Mouse (Mus musculus) heart, adult 2 months (tissue): ENCODE measurements around the gene Magel2. TPM values are rescaled to one million over a fixed set of nuclear protein-coding genes. Genes with fewer than 3 reads are reported as not detected.

Source experiments
- DNase-seq, 2 experiments: peaks; one replicate each; pipeline ENCODE4 v3.0.0; 2021
- H3K27ac ChIP-seq: fragments of 200-600 bp; 2 replicates; pipeline ENCODE4 v1.8.1; 2022
- H3K27me3 ChIP-seq: fragments of 200-500 bp; 2 replicates; pipeline ENCODE4 v1.6.1; 2012; ENCODE audit warnings: mild to moderate bottlenecking, low read length, inconsistent platforms, mixed read lengths; ENCODE audit not compliant: control insufficient read depth, insufficient read depth
- H3K36me3 ChIP-seq: fragments of 200-500 bp; 2 replicates; pipeline ENCODE4 v1.6.1; 2012; ENCODE audit warnings: low read length, inconsistent platforms; ENCODE audit not compliant: control insufficient read depth, insufficient read depth
- H3K4me1 ChIP-seq: fragments of 200-500 bp; 2 replicates; pipeline ENCODE4 v1.6.1; 2011; ENCODE audit warnings: low read length; ENCODE audit not compliant: control insufficient read depth, insufficient read depth
- H3K4me3 ChIP-seq: fragments of 200-600 bp; 2 replicates; pipeline ENCODE4 v1.8.1; 2022
- H3K79me2 ChIP-seq: fragments of 200-500 bp; replicated peaks from 2 replicates; pipeline ENCODE4 v1.6.1; 2012; ENCODE audit warnings: mild to moderate bottlenecking, inconsistent platforms, low read length, moderate library complexity, mixed read lengths; ENCODE audit not compliant: control insufficient read depth, insufficient read depth
- H3K9ac ChIP-seq: fragments of 200-500 bp; 2 replicates; pipeline ENCODE4 v1.6.1; 2012; ENCODE audit warnings: low read depth, mild to moderate bottlenecking, control low read depth, inconsistent platforms, low read length, mixed read lengths
- CTCF ChIP-seq: fragments of 200-600 bp; IDR thresholded peaks from 2 replicates; pipeline ENCODE4 v1.8.1; 2022; ENCODE audit warnings: antibody characterized with exemption, mild to moderate bottlenecking, moderate library complexity
- EP300 ChIP-seq: fragments of 200-500 bp; IDR thresholded peaks from 2 replicates; pipeline ENCODE4 v1.6.1; 2011; ENCODE audit warnings: low read depth, low read length, control low read depth; ENCODE audit not compliant: insufficient read depth
- POLR2A ChIP-seq: fragments of 200-500 bp; IDR thresholded peaks from 2 replicates; pipeline ENCODE4 v1.6.1; 2011; ENCODE audit warnings: mild to moderate bottlenecking, low read depth, low read length, control low read depth; ENCODE audit not compliant: insufficient read depth
- WGBS: fragments of 180-500 bp; shearing (Covaris S2); methylation state at CpG from one replicate; pipeline ENCODE4 v1.1.7; 2018; 5-methylcytosine and 5-hydroxymethylcytosine counted together
- intact Hi-C: fragments of 180-260 bp; cut with DNase I; formaldehyde crosslinking; loops from one replicate; pipeline ENCODE4 v1.15.1; 2025
- long read RNA-seq: library from polyadenylated mRNA; stranded (forward); transcript quantifications from one replicate; pipeline ENCODE4 v2.0.0, GENCODE M21; 2021
- polyA plus RNA-seq: library from polyadenylated mRNA; depleted of rRNA; stranded (reverse); fragments of >200 nt; gene quantifications from 2 replicates; pipeline ENCODE4 v1.2.3, GENCODE M21; 2012; rRNA removed
- total RNA-seq, 2 experiments: library from RNA; stranded (reverse); gene quantifications; 2 replicates each; pipeline ENCODE4 v1.2.3; 2021

The Magel2 gene
- total RNA-seq (not detected), polyA plus RNA-seq (0.02 TPM in 1 of 2 replicates, not detected in the other)
- long read RNA-seq, result 0 reads

- intact Hi-C loops, result no loop called here
- DNase-seq, result no peak
- H3K4me3 ChIP-seq, result no peak within 1 kb of the TSS
Observed at GRCm38 (mm10) chr7:62376510-62377304, at the start of gene Magel2. Gene Magel2 (plus strand): TSS chr7:62377010.

GRCm38 (mm10) chr7:62345411-62345810 lies 31.4 kb upstream of the Magel2 start:
- Histone ChIP-seq H3K27me3 (no peaks in the 10 kb centered on the region), H3K27ac (no peak overlapping the region), H3K4me1 (no peaks in the 10 kb centered on the region), H3K4me3 (no peak overlapping the region), H3K9ac (no peak overlapping the region), H3K36me3 (no peaks in the 10 kb centered on the region), H3K79me2 (no peaks in the 10 kb centered on the region)
- 6% methylated on average over 1 of the region's 1 CpGs for WGBS
- no peak for TF ChIP-seq POLR2A
- no peak for DNase-seq
- intact Hi-C loops, result no loop called here

More at GRCm38 (mm10) chr7:62376510-62377304, at the start of gene Magel2:
- 13% methylated on average over 31 of the region's 31 CpGs for WGBS
- H3K27ac ChIP-seq, result no peak within 1 kb of the TSS
- peaks cover 1% of the 10 kb centered on the region; the same call in 1 of the 2 replicates for H3K27me3 ChIP-seq
- no peaks in the 10 kb centered on the region for H3K4me1 ChIP-seq
- no peaks in the 10 kb centered on the region for H3K79me2 ChIP-seq
- TF ChIP-seq POLR2A (no peak), CTCF (no peak), EP300 (no peak)
- no peaks in the 10 kb centered on the region for H3K36me3 ChIP-seq
- no peak within 1 kb of the TSS for H3K9ac ChIP-seq

GRCm38 (mm10) chr7:62346269-62346668 lies 30.5 kb upstream of the Magel2 start, which contains the start of gene Ndn:
Gene Ndn (plus strand): TSS chr7:62346569.
- H3K36me3 ChIP-seq, result no peaks in the 10 kb centered on the region
- TF ChIP-seq POLR2A, result no peak
- no peak for TF ChIP-seq EP300
- no peak for TF ChIP-seq CTCF
- H3K4me3 ChIP-seq, result no peak within 1 kb of the TSS
- H3K9ac ChIP-seq, result no peak within 1 kb of the TSS
- H3K4me1 ChIP-seq, result no peaks in the 10 kb centered on the region
- intact Hi-C loops, result no loop called here
- 33% methylated on average over 1 of the region's 1 CpGs for whole genome bisulfite sequencing
- H3K27ac ChIP-seq, result no peak within 1 kb of the TSS
- H3K27me3 ChIP-seq, result no peaks in the 10 kb centered on the region
- H3K79me2 ChIP-seq, result no peaks in the 10 kb centered on the region
- DNase-seq, result no peak

GRCm38 (mm10) chr7:62348106-62348803 lies 28.6 kb upstream of the Magel2 start:
- Histone ChIP-seq H3K36me3 (no peaks in the 10 kb centered on the region), H3K9ac (0 out of 2 replicates have a peak overlapping the region, but pooled peaks have one; percentile 7), H3K4me1 (no peaks in the 10 kb centered on the region), H3K4me3 (peak overlapping the region; percentile 48), H3K79me2 (no peaks in the 10 kb centered on the region), H3K27me3 (no peaks in the 10 kb centered on the region), H3K27ac (no peak overlapping the region)
- no peak for TF ChIP-seq CTCF
- no peak for TF ChIP-seq EP300
- TF ChIP-seq POLR2A, result peak; percentile 55; the same call in 1 of the 2 replicates
- peak; percentile 73 to 79 for DNase-seq
- intact Hi-C loops, result no loop called here
- WGBS, result 9% methylated on average over 42 of the region's 42 CpGs

- H3K4me1 ChIP-seq, result no peaks in the 10 kb centered on the region
- intact Hi-C loops, result no loop called here
Observed at GRCm38 (mm10) chr7:62348804-62349190, 28.0 kb upstream of the Magel2 start.

GRCm38 (mm10) chr7:62351266-62351665 lies 25.5 kb upstream of the Magel2 start:
- Histone ChIP-seq H3K27ac (no peak overlapping the region), H3K4me1 (no peaks in the 10 kb centered on the region), H3K4me3 (no peak overlapping the region), H3K9ac (no peak overlapping the region), H3K36me3 (no peaks in the 10 kb centered on the region), H3K79me2 (no peaks in the 10 kb centered on the region), H3K27me3 (no peaks in the 10 kb centered on the region)
- DNase-seq, result no peak
- intact Hi-C loops, result no loop called here
- WGBS, result 40% methylated on average over 8 of the region's 8 CpGs
- no peak for TF ChIP-seq EP300
- TF ChIP-seq CTCF, result no peak
- TF ChIP-seq POLR2A, result no peak

More at GRCm38 (mm10) chr7:62348804-62349190, 28.0 kb upstream of the Magel2 start:
- Histone ChIP-seq H3K79me2 (no peaks in the 10 kb centered on the region), H3K9ac (no peak overlapping the region), H3K4me3 (peak overlapping the region; percentile 48), H3K36me3 (no peaks in the 10 kb centered on the region), H3K27me3 (no peaks in the 10 kb centered on the region), H3K27ac (no peak overlapping the region)
- TF ChIP-seq POLR2A (no peak), CTCF (no peak), EP300 (no peak)
- WGBS, result 30% methylated on average over 17 of the region's 17 CpGs
- peak in 1 of 2 experiments; percentile 15 for DNase-seq
